ENCODE assay signal across 16 mouse cellular contexts in the genomic region with DNA sequence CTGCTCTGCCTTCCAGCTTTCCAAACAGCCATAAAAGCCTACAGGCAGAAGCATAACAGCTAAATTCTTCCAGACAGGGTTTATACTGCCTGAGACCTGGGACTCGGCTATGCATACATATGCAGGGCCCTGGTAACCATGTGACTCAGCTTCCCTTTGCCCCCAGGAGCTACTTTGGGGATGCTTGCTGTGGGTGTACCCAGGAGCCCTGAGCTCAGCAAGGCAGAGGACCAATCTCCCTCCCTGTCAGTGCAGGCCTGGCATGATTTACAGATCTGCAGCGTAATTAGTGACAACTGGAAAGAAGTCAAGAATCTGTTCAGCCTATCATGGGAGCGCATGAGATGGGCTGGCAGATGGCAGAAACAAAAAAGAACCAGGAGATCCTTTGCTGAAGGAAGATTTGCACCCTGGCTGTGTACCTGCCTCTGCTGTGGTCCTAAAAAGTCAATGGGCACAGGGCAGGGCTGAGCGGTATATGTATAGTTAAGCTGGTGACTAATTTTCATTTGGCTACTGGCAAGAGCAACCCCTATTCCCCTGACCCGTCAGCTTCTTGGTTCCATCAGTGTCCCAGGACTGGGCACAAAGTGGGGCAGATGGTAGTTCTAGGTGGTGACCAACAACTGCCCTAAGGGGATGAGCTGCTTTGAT.
A peak's percentile ranks its signal among the peaks of the same experiment; 100 is the strongest.
DNase-seq lines count a peak whose midpoint lies in the region; ATAC-seq and TF ChIP-seq lines count a peak whose summit lies in the region.
"Had no signal": no experiment of that assay in that cellular context is flagged by ENCODE, and none has a peak within 500 bp of the region (broad histone marks: within the 10 kb centered on the region; RNA-seq: fewer than 3 reads in every experiment).

No protein-coding gene starts in this region.

- H3K9ac ChIP-seq in hindbrain, embryonic 15.5 days: no peak overlapping the region
- H3K9ac ChIP-seq in hindbrain, embryonic 12.5 days: no peak overlapping the region
- no peak overlapping the region for H3K9ac ChIP-seq in forebrain, postnatal 0 days
- no peak overlapping the region for H3K9ac ChIP-seq in midbrain, embryonic 15.5 days
- no peak overlapping the region for H3K9ac ChIP-seq in intestine, embryonic 15.5 days
- H3K9ac ChIP-seq: limb, embryonic 13.5 days; lung, embryonic 15.5 days had no signal

- peak; percentile 57 for ATAC-seq in hindbrain, embryonic 15.5 days (ENCODE audit: low FRiP score, low read depth)
- no peak for ATAC-seq in hindbrain, embryonic 12.5 days (ENCODE audit: low FRiP score)
- ATAC-seq in forebrain, postnatal 0 days: peak; percentile 81
- peak; percentile 63; the same call in 1 of the 2 replicates for ATAC-seq in midbrain, embryonic 15.5 days (replicated peaks)
- no peak for ATAC-seq in intestine, embryonic 15.5 days
- ATAC-seq: CD4-positive, CD25-positive, alpha-beta regulatory T cell, adult 4 months had no signal

- H3K36me3 ChIP-seq in hindbrain, embryonic 15.5 days: no peaks in the 10 kb centered on the region
- no peaks in the 10 kb centered on the region for H3K36me3 ChIP-seq in hindbrain, embryonic 12.5 days
- no peaks in the 10 kb centered on the region for H3K36me3 ChIP-seq in forebrain, postnatal 0 days (ENCODE audit: insufficient read depth)
- no peaks in the 10 kb centered on the region for H3K36me3 ChIP-seq in midbrain, embryonic 15.5 days (replicated peaks)
- H3K36me3 ChIP-seq in intestine, embryonic 15.5 days: no peaks in the 10 kb centered on the region
- H3K36me3 ChIP-seq in limb, embryonic 10.5 days: no peaks in the 10 kb centered on the region
- H3K36me3 ChIP-seq: limb, embryonic 13.5 days; lung, embryonic 15.5 days had no signal

- TF ChIP-seq CTCF in forebrain, postnatal 0 days (IDR thresholded peaks at IDR 0.05; ENCODE audit: low read depth): no peak

- H3K27ac ChIP-seq in hindbrain, embryonic 15.5 days (replicated peaks): peak overlapping the region; percentile 47; the same call in 1 of the 2 replicates
- no peak overlapping the region for H3K27ac ChIP-seq in hindbrain, embryonic 12.5 days
- no peak overlapping the region for H3K27ac ChIP-seq in forebrain, postnatal 0 days (ENCODE audit: low read depth, low read length)
- H3K27ac ChIP-seq in midbrain, embryonic 15.5 days: 0 out of 2 replicates have a peak overlapping the region, but pooled peaks have one; percentile 21
- no peak overlapping the region for H3K27ac ChIP-seq in intestine, embryonic 15.5 days
- no peak overlapping the region for H3K27ac ChIP-seq in limb, embryonic 10.5 days
- H3K27ac ChIP-seq: kidney, postnatal 0 days; limb, embryonic 13.5 days; lung, embryonic 15.5 days had no signal

- no peak overlapping the region for H3K4me2 ChIP-seq in hindbrain, embryonic 15.5 days
- no peak overlapping the region for H3K4me2 ChIP-seq in hindbrain, embryonic 12.5 days (replicated peaks)
- no peak overlapping the region for H3K4me2 ChIP-seq in forebrain, postnatal 0 days (ENCODE audit: low read depth)
- H3K4me2 ChIP-seq in midbrain, embryonic 15.5 days: no peak overlapping the region
- no peak overlapping the region for H3K4me2 ChIP-seq in intestine, embryonic 15.5 days (replicated peaks)
- H3K4me2 ChIP-seq: limb, embryonic 13.5 days; lung, embryonic 15.5 days had no signal

- no peaks in the 10 kb centered on the region for H3K9me3 ChIP-seq in hindbrain, embryonic 15.5 days
- H3K9me3 ChIP-seq in hindbrain, embryonic 12.5 days (replicated peaks): no peaks in the 10 kb centered on the region
- no peaks in the 10 kb centered on the region for H3K9me3 ChIP-seq in forebrain, postnatal 0 days (ENCODE audit: low read length)
- no peaks in the 10 kb centered on the region for H3K9me3 ChIP-seq in midbrain, embryonic 15.5 days
- no peaks in the 10 kb centered on the region for H3K9me3 ChIP-seq in intestine, embryonic 15.5 days
- no peaks in the 10 kb centered on the region for H3K9me3 ChIP-seq in limb, embryonic 10.5 days (replicated peaks)
- H3K9me3 ChIP-seq: limb, embryonic 13.5 days; lung, embryonic 15.5 days had no signal

- 71% methylated on average over 5 of the region's 5 CpGs for WGBS in hindbrain, embryonic 15.5 days
- 84% methylated on average over 5 of the region's 5 CpGs for WGBS in hindbrain, embryonic 12.5 days
- 52% methylated on average over 5 of the region's 5 CpGs for WGBS in forebrain, postnatal 0 days
- WGBS in midbrain, embryonic 15.5 days: 77% methylated on average over 5 of the region's 5 CpGs
- 80% methylated on average over 5 of the region's 5 CpGs for WGBS in intestine, embryonic 15.5 days
- 87% methylated on average over 5 of the region's 5 CpGs for WGBS in limb, embryonic 10.5 days

- DNase-seq in cerebellum, adult 18-20 months: peak; percentile 74 to 85
- DNase-seq in forebrain, postnatal 0 days: peak; percentile 70
- no peak for DNase-seq in spleen, postnatal 14 days (ENCODE audit: low spot score in 2 of 2)
- no peak for DNase-seq in limb, embryonic 10.5 days (ENCODE audit: low spot score)
- DNase-seq: adrenal gland, adult 8-10 months; gastrocnemius, postnatal 14 days; heart, postnatal 14 days; thymus, postnatal 25 days had no signal

- H3K27me3 ChIP-seq in hindbrain, embryonic 15.5 days: no peaks in the 10 kb centered on the region
- H3K27me3 ChIP-seq in hindbrain, embryonic 12.5 days: no peaks in the 10 kb centered on the region
- H3K27me3 ChIP-seq in forebrain, postnatal 0 days (ENCODE audit: insufficient read depth, low read length): no peaks in the 10 kb centered on the region
- no peaks in the 10 kb centered on the region for H3K27me3 ChIP-seq in midbrain, embryonic 15.5 days (replicated peaks)
- H3K27me3 ChIP-seq in intestine, embryonic 15.5 days (replicated peaks): no peaks in the 10 kb centered on the region
- 0 out of 2 replicates have a peak, but pooled peaks cover 6% of the 10 kb centered on the region for H3K27me3 ChIP-seq in limb, embryonic 10.5 days (ENCODE audit: low read depth, poor library complexity, severe bottlenecking)
- H3K27me3 ChIP-seq: lung, embryonic 15.5 days had no signal

- H3K4me3 ChIP-seq in hindbrain, embryonic 15.5 days: no peak overlapping the region
- no peak overlapping the region for H3K4me3 ChIP-seq in hindbrain, embryonic 12.5 days
- H3K4me3 ChIP-seq in forebrain, postnatal 0 days (ENCODE audit: low read depth, low read length): no peak overlapping the region
- H3K4me3 ChIP-seq in midbrain, embryonic 15.5 days: no peak overlapping the region
- no peak overlapping the region for H3K4me3 ChIP-seq in intestine, embryonic 15.5 days (replicated peaks)
- no peak overlapping the region for H3K4me3 ChIP-seq in limb, embryonic 10.5 days
- H3K4me3 ChIP-seq: limb, embryonic 13.5 days; lung, embryonic 15.5 days had no signal

- H3K4me1 ChIP-seq in hindbrain, embryonic 15.5 days (replicated peaks): peaks cover 33% of the 10 kb centered on the region
- H3K4me1 ChIP-seq in hindbrain, embryonic 12.5 days: peaks cover 4% of the 10 kb centered on the region; the same call in 1 of the 2 replicates
- 0 out of 2 replicates have a peak, but pooled peaks cover 5% of the 10 kb centered on the region for H3K4me1 ChIP-seq in forebrain, postnatal 0 days (ENCODE audit: insufficient read depth)
- H3K4me1 ChIP-seq in midbrain, embryonic 15.5 days: peaks cover 17% of the 10 kb centered on the region
- H3K4me1 ChIP-seq in intestine, embryonic 15.5 days (replicated peaks): no peaks in the 10 kb centered on the region
- H3K4me1 ChIP-seq in limb, embryonic 10.5 days: peaks cover 8% of the 10 kb centered on the region
- H3K4me1 ChIP-seq: limb, embryonic 13.5 days; lung, embryonic 15.5 days had no signal

Comparison
In these comparisons a context has a peak if more than half of its experiments do, and no peak if none do; other contexts are left out.
1. ATAC-seq: peak in hindbrain, embryonic 15.5 days (single experiment), forebrain, postnatal 0 days (single experiment) and midbrain, embryonic 15.5 days (single experiment); none in hindbrain, embryonic 12.5 days (single experiment) and intestine, embryonic 15.5 days (single experiment).
2. H3K27ac ChIP-seq: peak in hindbrain, embryonic 15.5 days (single experiment) and midbrain, embryonic 15.5 days (single experiment); none in hindbrain, embryonic 12.5 days (single experiment), forebrain, postnatal 0 days (single experiment), intestine, embryonic 15.5 days (single experiment) and limb, embryonic 10.5 days (single experiment).
3. DNase-seq: peak in cerebellum, adult 18-20 months (2 of 2) and forebrain, postnatal 0 days (single experiment); none in spleen, postnatal 14 days (0 of 2) and limb, embryonic 10.5 days (single experiment).